In the genomic region with DNA sequence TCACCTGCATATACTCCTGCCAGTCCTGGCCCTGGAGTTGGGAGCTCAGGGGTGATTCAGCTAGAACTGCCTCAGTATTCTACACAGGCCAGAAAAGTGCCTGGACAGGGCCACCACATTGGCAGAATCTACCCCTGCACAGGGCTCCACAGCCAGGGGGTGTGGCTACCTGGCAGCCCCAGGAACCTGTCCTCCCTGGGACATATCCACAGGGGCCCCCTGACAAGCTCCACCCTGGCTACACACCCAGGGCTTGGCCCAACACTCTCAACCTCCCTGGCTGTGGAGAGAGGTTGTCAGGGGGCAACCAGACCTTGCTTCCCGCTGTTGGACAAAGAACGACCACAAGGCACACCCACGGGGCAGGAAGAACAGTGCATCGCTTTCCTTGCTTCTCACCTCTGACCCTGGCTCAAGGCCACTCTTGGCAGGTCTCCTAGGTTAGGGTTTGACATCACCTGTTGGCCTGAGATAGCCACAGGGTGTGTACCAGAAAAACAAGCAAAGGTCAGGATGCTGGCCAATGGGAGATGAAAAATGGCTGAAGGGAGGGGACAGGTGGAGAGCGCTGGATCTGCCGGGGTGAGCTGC, we compare ENCODE assay signal across 30 mouse cellular contexts. TPM values are rescaled to one million over a fixed set of nuclear protein-coding genes. Genes with fewer than 3 reads are reported as not detected.
DNase-seq lines count a peak whose midpoint lies in the region; ATAC-seq and TF ChIP-seq lines count a peak whose summit lies in the region.
"Had no signal": no experiment of that assay in that cellular context is flagged by ENCODE, and none has a peak within 500 bp of the region (broad histone marks: within the 10 kb centered on the region; RNA-seq: fewer than 3 reads in every experiment).

No protein-coding gene starts in this region.

- WGBS in limb, embryonic 15.5 days = 86% methylated on average over 6 of the region's 6 CpGs
- 94% methylated on average over 6 of the region's 6 CpGs for WGBS in limb, embryonic 10.5 days
- WGBS in intestine, postnatal 0 days = 62% methylated on average over 6 of the region's 6 CpGs
- 89% methylated on average over 6 of the region's 6 CpGs for WGBS in cerebellum, adult 2 months
- 95% methylated on average over 6 of the region's 6 CpGs for WGBS in hindbrain, embryonic 16.5 days

- H3K27ac ChIP-seq in limb, embryonic 15.5 days = no peak overlapping the region
- no peak overlapping the region for H3K27ac ChIP-seq in limb, embryonic 10.5 days
- H3K27ac ChIP-seq in ES-E14 (ENCODE audit: insufficient read depth, low read depth, low read length, poor library complexity, severe bottlenecking) = peak overlapping the region; percentile 85; the same call in 1 of the 2 replicates
- no peak overlapping the region for H3K27ac ChIP-seq in intestine, postnatal 0 days (ENCODE audit: low read depth, low read length)
- H3K27ac ChIP-seq in cerebellum, adult 2 months (ENCODE audit: insufficient read depth, low read length) = no peak overlapping the region
- no peak overlapping the region for H3K27ac ChIP-seq in hindbrain, embryonic 16.5 days (ENCODE audit: low read depth, low read length)
- H3K27ac ChIP-seq: forebrain, embryonic 12.5 days; hindbrain, embryonic 13.5 days; midbrain, embryonic 13.5 days; neural tube, embryonic 13.5 days had no signal

- no peak overlapping the region for H3K9ac ChIP-seq in limb, embryonic 15.5 days
- H3K9ac ChIP-seq in ES-E14 (ENCODE audit: insufficient read depth, low read depth, low read length, poor library complexity, severe bottlenecking) = no peak overlapping the region; the same call in 1 of the 2 replicates
- H3K9ac ChIP-seq in intestine, postnatal 0 days (ENCODE audit: low read depth, low read length) = no peak overlapping the region
- H3K9ac ChIP-seq in hindbrain, embryonic 16.5 days (ENCODE audit: low read depth, low read length) = no peak overlapping the region
- H3K9ac ChIP-seq: forebrain, embryonic 12.5 days; hindbrain, embryonic 13.5 days; liver, postnatal 0 days; midbrain, embryonic 13.5 days; neural tube, embryonic 13.5 days had no signal

- peaks cover 9% of the 10 kb centered on the region for H3K4me1 ChIP-seq in limb, embryonic 15.5 days
- peaks cover 26% of the 10 kb centered on the region; the same call in 1 of the 2 replicates for H3K4me1 ChIP-seq in limb, embryonic 10.5 days
- peaks cover 14 to 52% of the 10 kb centered on the region in 2 experiments for H3K4me1 ChIP-seq in ES-E14 (ENCODE audit: control insufficient read depth in 2 of 2, insufficient read depth in 2 of 2, low read length in 2 of 2, poor library complexity in 1 of 2)
- no peaks in the 10 kb centered on the region for H3K4me1 ChIP-seq in intestine, postnatal 0 days (replicated peaks; ENCODE audit: control insufficient read depth, insufficient read depth, low read length)
- H3K4me1 ChIP-seq in cerebellum, adult 2 months (ENCODE audit: control insufficient read depth, insufficient read depth, low read length) = peaks cover 10% of the 10 kb centered on the region
- no peaks in the 10 kb centered on the region for H3K4me1 ChIP-seq in hindbrain, embryonic 16.5 days (ENCODE audit: control insufficient read depth, insufficient read depth, low read depth, low read length)
- H3K4me1 ChIP-seq: hindbrain, embryonic 13.5 days; megakaryocyte, embryonic 14.5 days; neural tube, embryonic 13.5 days had no signal

- ATAC-seq in limb, embryonic 15.5 days (ENCODE audit: insufficient number of reproducible peaks, low FRiP score, low TSS enrichment, low read depth) = 0 out of 2 replicates have a peak, but pooled peaks have one; percentile 9
- 0 out of 2 replicates have a peak, but pooled peaks have one; percentile 14 for ATAC-seq in intestine, postnatal 0 days
- ATAC-seq in hindbrain, embryonic 16.5 days = no peak
- ATAC-seq: activated CD4-positive, CD25-positive, alpha-beta regulatory T cell, adult 4 months; CD4-positive, CD25-positive, alpha-beta regulatory T cell, adult 4 months; liver, postnatal 0 days; midbrain, embryonic 13.5 days had no signal

- 0 out of 2 replicates have a peak, but pooled peaks cover 3% of the 10 kb centered on the region for H3K9me3 ChIP-seq in limb, embryonic 15.5 days
- H3K9me3 ChIP-seq in limb, embryonic 10.5 days (replicated peaks) = peaks cover 4% of the 10 kb centered on the region; the same call in 1 of the 2 replicates
- H3K9me3 ChIP-seq in ES-E14 (ENCODE audit: control insufficient read depth, insufficient read depth, low read depth, low read length) = no peaks in the 10 kb centered on the region
- no peaks in the 10 kb centered on the region for H3K9me3 ChIP-seq in intestine, postnatal 0 days (ENCODE audit: control insufficient read depth)
- peaks cover 2% of the 10 kb centered on the region; the same call in 1 of the 2 replicates for H3K9me3 ChIP-seq in hindbrain, embryonic 16.5 days (ENCODE audit: control insufficient read depth, low read length)
- H3K9me3 ChIP-seq: forebrain, embryonic 12.5 days; hindbrain, embryonic 13.5 days; neural tube, embryonic 13.5 days had no signal

- H3K27me3 ChIP-seq in limb, embryonic 15.5 days = no peaks in the 10 kb centered on the region
- no peaks in the 10 kb centered on the region for H3K27me3 ChIP-seq in limb, embryonic 10.5 days (ENCODE audit: low read depth, poor library complexity, severe bottlenecking)
- no peaks in the 10 kb centered on the region for H3K27me3 ChIP-seq in intestine, postnatal 0 days (replicated peaks; ENCODE audit: control insufficient read depth, insufficient read depth, low read length)
- H3K27me3 ChIP-seq in cerebellum, adult 2 months (ENCODE audit: control insufficient read depth, insufficient read depth, low read length) = no peaks in the 10 kb centered on the region
- H3K27me3 ChIP-seq in hindbrain, embryonic 16.5 days (replicated peaks; ENCODE audit: control insufficient read depth, insufficient read depth, low read length) = no peaks in the 10 kb centered on the region
- H3K27me3 ChIP-seq: forebrain, embryonic 12.5 days; hindbrain, embryonic 13.5 days; midbrain, embryonic 13.5 days; neural tube, embryonic 13.5 days had no signal

- no peaks in the 10 kb centered on the region for H3K36me3 ChIP-seq in limb, embryonic 15.5 days
- no peaks in the 10 kb centered on the region for H3K36me3 ChIP-seq in limb, embryonic 10.5 days
- no peaks in the 10 kb centered on the region; the same call in 1 of the 2 replicates for H3K36me3 ChIP-seq in ES-E14 (ENCODE audit: control insufficient read depth, insufficient read depth, low read length, poor library complexity, severe bottlenecking)
- no peaks in the 10 kb centered on the region for H3K36me3 ChIP-seq in intestine, postnatal 0 days (ENCODE audit: control insufficient read depth, insufficient read depth)
- no peaks in the 10 kb centered on the region for H3K36me3 ChIP-seq in hindbrain, embryonic 16.5 days (ENCODE audit: control insufficient read depth, insufficient read depth, low read length)
- H3K36me3 ChIP-seq: forebrain, embryonic 12.5 days; hindbrain, embryonic 13.5 days; midbrain, embryonic 13.5 days; neural tube, embryonic 13.5 days had no signal

- no peak for TF ChIP-seq POLR2A in cerebellum, adult 2 months (IDR thresholded peaks at IDR 0.05; ENCODE audit: borderline replicate concordance, insufficient read depth, low read length)

- TF ChIP-seq CTCF in intestine, postnatal 0 days (IDR thresholded peaks at IDR 0.05; ENCODE audit: low read depth) = no peak
- no peak for TF ChIP-seq CTCF in cerebellum, adult 2 months (IDR thresholded peaks at IDR 0.05; ENCODE audit: borderline replicate concordance, insufficient read depth, low read depth, low read length)

- no peak overlapping the region for H3K4me2 ChIP-seq in limb, embryonic 15.5 days
- H3K4me2 ChIP-seq in intestine, postnatal 0 days (replicated peaks; ENCODE audit: low read depth) = no peak overlapping the region
- H3K4me2 ChIP-seq in hindbrain, embryonic 16.5 days (ENCODE audit: low read length) = no peak overlapping the region
- H3K4me2 ChIP-seq: forebrain, embryonic 12.5 days; hindbrain, embryonic 13.5 days; liver, embryonic 11.5 days; midbrain, embryonic 13.5 days; neural tube, embryonic 13.5 days had no signal

- H3K4me3 ChIP-seq in limb, embryonic 15.5 days = no peak overlapping the region
- no peak overlapping the region for H3K4me3 ChIP-seq in limb, embryonic 10.5 days
- no peak overlapping the region for H3K4me3 ChIP-seq in ES-E14 (ENCODE audit: insufficient read depth in 1 of 2, low read depth in 1 of 2, low read length in 2 of 2, poor library complexity in 1 of 2, severe bottlenecking in 1 of 2)
- no peak overlapping the region for H3K4me3 ChIP-seq in intestine, postnatal 0 days (ENCODE audit: low read depth, low read length)
- no peak overlapping the region for H3K4me3 ChIP-seq in cerebellum, adult 2 months (replicated peaks; ENCODE audit: insufficient read depth, low read depth, low read length)
- H3K4me3 ChIP-seq in hindbrain, embryonic 16.5 days (ENCODE audit: low read length) = no peak overlapping the region
- H3K4me3 ChIP-seq: erythroblast, embryonic 14.5 days; forebrain, embryonic 12.5 days; hindbrain, embryonic 13.5 days; megakaryocyte, embryonic 14.5 days; midbrain, embryonic 13.5 days; neural tube, embryonic 13.5 days had no signal

- DNase-seq in limb, embryonic 10.5 days (ENCODE audit: low spot score) = no peak
- no peak for DNase-seq in ES-E14 (ENCODE audit: low read depth, low spot score)
- DNase-seq in cerebellum, adult 2 months = no peak
- no peak for DNase-seq in embryo, embryonic 10 days (ENCODE audit: low spot score)
- DNase-seq: adrenal gland, adult 2 months; cerebellum, adult 8-10 months; cerebellum, postnatal 36 days; embryo, embryonic 11 days; gastrocnemius, postnatal 10 days; heart, postnatal 4 days; kidney, adult 2 months; kidney, postnatal 36 days; layer of hippocampus, adult 9-11 months; liver, postnatal 0 days; lung, postnatal 36 days; right cerebral cortex, postnatal 4 days; thymus, postnatal 14 days had no signal

- in situ Hi-C loops in ES-E14 (cut with MboI; ENCODE audit: low sequenced_read_pairs in 2 of 2, unreplicated experiment in 2 of 2) = no loop called here

TF ChIP-seq in ES-E14, 5 proteins besides CTCF, POLR2A, EP300 and RAD21:
- TF ChIP-seq CHD2 (IDR thresholded peaks at IDR 0.05; ENCODE audit: low read depth, low read length) (no peak), ZNF384 (IDR thresholded peaks at IDR 0.05; ENCODE audit: low read depth, low read length) (no peak), ZC3H11A (IDR thresholded peaks at IDR 0.05; ENCODE audit: borderline replicate concordance, low read depth, low read length) (no peak), HCFC1 (IDR thresholded peaks at IDR 0.05; ENCODE audit: borderline replicate concordance, insufficient read depth, low read length) (no peak), MAFK (IDR thresholded peaks at IDR 0.05; ENCODE audit: insufficient read depth, low read depth, low read length) (no peak)

RNA-seq across cellular contexts. Expression of gene Adamts14, which starts 37.5 kb away (rescaled TPM):
- polyA plus RNA-seq in limb, embryonic 15.5 days (2015; fragmentation: Nextera tagmentation; extraction: Ambion mirVana) = 4.9 and 6.9 TPM in 2 replicates
- polyA plus RNA-seq in limb, embryonic 10.5 days (2016; fragmentation: Nextera tagmentation; extraction: Ambion mirVana) = 0.46 and 0.48 TPM in 2 replicates
- 7.4 and 22.9 TPM in 2 replicates for total RNA-seq in ES-E14 (2012; rRNA removed)
- polyA plus RNA-seq in intestine, postnatal 0 days (2015; fragmentation: Nextera tagmentation; extraction: Ambion mirVana) = 0.60 and 0.73 TPM in 2 replicates
- polyA plus RNA-seq in cerebellum, adult 2 months (2012; rRNA removed) = 0.23 and 0.30 TPM in 2 replicates
- 0.29 and 0.55 TPM in 2 replicates for polyA plus RNA-seq in hindbrain, embryonic 16.5 days (2015; fragmentation: Nextera tagmentation; extraction: Ambion mirVana)
- total RNA-seq: MEL had no signal
- polyA plus RNA-seq: activated CD4-positive, CD25-positive, alpha-beta regulatory T cell, adult 4 months; erythroblast, embryonic 14.5 days had no signal
